Mouse (Mus musculus) midbrain, embryonic 16.5 days (tissue): ENCODE data around the gene Ola1. TPM values are rescaled to one million over a fixed set of nuclear protein-coding genes. Genes with fewer than 3 reads are reported as not detected.

Experiments used
- ATAC-seq: fragments of 200-750 bp; cut with Nextera tagmentation; 2 replicates; pipeline ENCODE4 v1.8.0; 2017; ENCODE audit warnings: moderate TSS enrichment
- H3K27ac ChIP-seq: fragments of 300-500 bp; sonication (generic); 2 replicates; pipeline ENCODE4 v1.5.1; 2014; ENCODE audit warnings: mild to moderate bottlenecking, low read length, mixed read lengths
- H3K27me3 ChIP-seq: fragments of 300-500 bp; sonication (generic); 2 replicates; pipeline ENCODE4 v1.6.1; 2014; ENCODE audit warnings: low read depth, low read length, mixed read lengths; ENCODE audit not compliant: control insufficient read depth, insufficient read depth
- H3K36me3 ChIP-seq: fragments of 300-500 bp; sonication (generic); 2 replicates; pipeline ENCODE4 v1.6.1; 2014; ENCODE audit warnings: mild to moderate bottlenecking, low read length, moderate library complexity, mixed read lengths; ENCODE audit not compliant: control insufficient read depth, insufficient read depth
- H3K4me1 ChIP-seq: fragments of 300-500 bp; sonication (generic); 2 replicates; pipeline ENCODE4 v1.6.1; 2014; ENCODE audit warnings: mild to moderate bottlenecking, low read length, mixed read lengths; ENCODE audit not compliant: control insufficient read depth, insufficient read depth
- H3K4me2 ChIP-seq: fragments of 300-500 bp; sonication (generic); 2 replicates; pipeline ENCODE4 v1.6.1; 2014; ENCODE audit warnings: mild to moderate bottlenecking, low read length, mixed read lengths
- H3K4me3 ChIP-seq: fragments of 300-500 bp; sonication (generic); 2 replicates; pipeline ENCODE4 v1.5.1; 2014; ENCODE audit warnings: low read depth, mild to moderate bottlenecking, low read length, moderate library complexity, mixed read lengths
- H3K9ac ChIP-seq: fragments of 300-500 bp; sonication (generic); 2 replicates; pipeline ENCODE4 v1.6.1; 2014; ENCODE audit warnings: low read depth, low read length, mixed read lengths
- H3K9me3 ChIP-seq: fragments of 300-500 bp; sonication (generic); replicated peaks from 2 replicates; pipeline ENCODE4 v1.6.1; 2014; ENCODE audit warnings: mild to moderate bottlenecking, low read length, mixed read lengths; ENCODE audit not compliant: control insufficient read depth, poor library complexity, severe bottlenecking
- WGBS: fragments of 180-500 bp; shearing (Covaris S2); extraction: QIAGEN DNeasy Blood & Tissue Kit; methylation state at CpG from one replicate; pipeline ENCODE4 v1.1.7; 2014; 5-methylcytosine and 5-hydroxymethylcytosine counted together
- polyA plus RNA-seq: library from polyadenylated mRNA; unstranded; fragments of >200 nt; fragmentation: Nextera tagmentation; extraction: Ambion mirVana; gene quantifications from 2 replicates; pipeline ENCODE4 v1.2.1, GENCODE M21; 2015

Gene Ola1
- polyA plus RNA-seq, 1 experiment from 2014 or later: 98.5 TPM

DNA sequence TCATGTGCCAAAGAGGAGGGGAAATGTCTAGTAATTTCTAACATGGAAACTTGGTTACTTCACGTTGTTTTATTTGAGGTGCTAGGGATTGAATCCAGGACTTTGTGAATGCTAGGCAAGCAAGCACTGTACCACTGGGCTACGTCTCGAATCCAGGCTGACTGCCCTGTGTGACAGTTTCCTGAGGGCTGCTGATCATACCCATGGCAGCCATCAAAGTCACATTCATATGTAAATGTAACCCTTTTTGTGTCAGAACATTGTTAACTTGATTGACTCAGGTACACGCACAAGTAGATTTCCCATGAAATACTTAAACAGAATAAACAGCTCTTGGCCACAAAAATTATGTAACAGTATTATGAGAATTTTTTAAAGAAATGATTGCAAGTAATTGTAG, 30.0 kb upstream of the Ola1 start:
- Histone ChIP-seq H3K4me3 (no peak overlapping the region), H3K4me2 (no peak overlapping the region), H3K27ac (no peak overlapping the region), H3K27me3 (no peaks in the 10 kb centered on the region), H3K4me1 (no peaks in the 10 kb centered on the region), H3K9me3 (peaks cover 6% of the 10 kb centered on the region; the same call in 1 of the 2 replicates), H3K36me3 (no peaks in the 10 kb centered on the region), H3K9ac (no peak overlapping the region)
- no peak for ATAC-seq
- WGBS: 40% methylated on average over 4 of the region's 4 CpGs

DNA sequence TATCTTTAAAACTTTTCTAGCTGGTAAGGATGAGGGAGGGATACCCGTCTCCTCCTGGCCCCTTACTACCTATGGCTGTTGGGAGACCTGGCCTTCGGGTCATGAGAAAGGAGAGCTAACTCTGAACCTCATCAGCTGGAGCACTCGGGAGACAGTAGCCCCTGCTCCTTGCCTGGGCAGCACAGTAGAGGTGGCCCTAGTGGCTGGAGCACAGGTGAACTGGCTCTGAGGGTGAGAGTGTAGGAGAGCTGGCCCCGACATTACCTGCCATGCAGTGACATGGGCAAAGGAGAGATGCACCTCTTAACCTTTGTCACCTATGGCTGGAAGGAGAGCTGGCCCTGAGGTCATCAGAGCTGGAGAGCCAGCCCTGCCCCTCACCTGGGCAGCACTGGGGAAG, 22.6 kb upstream of the Ola1 start:
- no peaks in the 10 kb centered on the region for H3K36me3 ChIP-seq
- WGBS: 79% methylated on average over 4 of the region's 4 CpGs
- H3K27me3 ChIP-seq: no peaks in the 10 kb centered on the region
- H3K27ac ChIP-seq: no peak overlapping the region
- H3K4me2 ChIP-seq: no peak overlapping the region
- no peak overlapping the region for H3K9ac ChIP-seq
- no peaks in the 10 kb centered on the region for H3K4me1 ChIP-seq
- ATAC-seq: no peak
- H3K9me3 ChIP-seq: no peaks in the 10 kb centered on the region
- H3K4me3 ChIP-seq: no peak overlapping the region

DNA sequence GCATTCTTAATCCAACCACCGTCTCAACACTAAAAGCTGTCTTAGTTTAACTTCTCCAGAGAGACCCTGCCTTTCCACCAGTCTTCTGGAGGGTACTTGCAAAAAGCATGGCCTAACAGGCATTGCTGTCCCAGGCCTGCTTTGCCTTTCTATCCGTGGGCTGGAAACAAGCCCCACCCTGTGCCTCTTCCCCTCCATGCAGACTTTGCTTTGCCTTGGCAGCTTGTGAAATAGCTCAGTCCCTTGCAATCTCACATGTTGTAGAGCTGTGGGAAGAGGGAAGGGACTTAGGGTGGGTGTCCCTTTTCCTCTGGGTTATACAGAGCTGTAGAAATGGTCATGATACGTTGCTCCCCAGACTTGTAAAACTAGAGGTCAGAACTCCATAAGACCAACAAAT, 12.4 kb upstream of the Ola1 start:
- no peak for ATAC-seq
- 40% methylated on average over 3 of the region's 3 CpGs for WGBS

DNA sequence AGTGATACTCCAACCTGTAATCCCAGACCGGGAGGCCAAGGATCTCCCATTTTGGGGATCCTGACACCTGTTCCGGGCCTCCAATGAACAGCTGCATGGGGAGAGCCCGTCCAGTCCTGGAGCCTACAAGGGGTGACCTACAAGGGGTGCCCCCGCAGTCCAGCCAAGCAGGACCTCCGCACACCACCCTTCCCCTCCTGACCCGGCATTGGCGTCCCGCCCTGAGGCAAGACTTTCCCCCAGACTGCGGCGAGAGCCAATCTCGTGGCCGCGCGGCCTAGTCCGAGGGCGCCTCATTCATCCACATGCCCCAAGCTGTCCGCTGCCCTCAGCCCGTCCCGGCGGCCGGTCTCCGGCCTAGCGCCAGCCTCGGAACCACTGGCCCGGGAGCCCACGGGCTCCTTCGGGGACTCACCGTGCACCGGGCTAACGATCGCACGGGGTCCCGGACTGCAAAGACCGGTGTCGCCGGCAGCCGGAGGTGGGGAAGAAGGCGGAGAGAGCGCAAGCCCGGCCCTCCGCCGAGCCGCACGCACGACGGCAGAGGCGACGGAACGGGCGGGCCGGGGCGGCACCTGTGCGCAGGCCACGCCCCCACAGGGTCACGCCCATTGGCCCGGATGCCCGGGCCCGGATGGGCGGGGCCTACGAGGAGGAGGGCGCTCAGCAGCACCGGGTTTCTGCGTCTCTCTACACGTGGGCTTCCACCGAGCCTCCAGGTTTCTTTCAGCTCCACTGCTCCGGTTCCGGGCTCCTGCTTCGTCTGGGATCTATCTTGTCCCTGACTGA, 4.7 kb downstream of the Ola1 start:
- Histone ChIP-seq H3K9me3 (no peaks in the 10 kb centered on the region), H3K36me3 (no peaks in the 10 kb centered on the region; the same call in 1 of the 2 replicates), H3K27ac (peak overlapping the region; percentile 60), H3K27me3 (no peaks in the 10 kb centered on the region), H3K4me3 (peak overlapping the region; percentile 89), H3K9ac (peak overlapping the region; percentile 89), H3K4me1 (peaks cover 11% of the 10 kb centered on the region), H3K4me2 (peak overlapping the region; percentile 81)
- WGBS: under 1% methylated on average over 56 of the region's 68 CpGs
- peak; percentile 97 for ATAC-seq

More for the DNA sequence above, 12.4 kb upstream of the Ola1 start:
- Histone ChIP-seq H3K27ac (no peak overlapping the region), H3K27me3 (no peaks in the 10 kb centered on the region), H3K4me1 (no peaks in the 10 kb centered on the region), H3K36me3 (no peaks in the 10 kb centered on the region), H3K9ac (no peak overlapping the region), H3K4me2 (no peak overlapping the region), H3K9me3 (no peaks in the 10 kb centered on the region), H3K4me3 (no peak overlapping the region)

DNA sequence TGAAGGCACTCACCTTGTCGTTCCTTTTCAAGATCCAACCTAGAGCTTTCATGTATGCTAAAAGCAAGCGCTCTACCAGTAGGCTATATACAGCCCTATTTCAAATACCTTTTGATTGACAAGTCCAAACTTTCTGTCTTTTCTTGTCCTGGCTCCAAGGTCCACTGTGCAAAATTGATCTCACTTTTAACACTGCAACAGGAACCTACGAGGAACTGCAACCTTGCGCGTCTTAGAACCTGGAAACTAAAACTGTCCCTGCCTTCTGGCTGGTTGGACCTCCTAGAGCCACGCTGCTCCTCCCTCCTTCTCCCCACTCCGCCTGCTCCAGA, 5.2 kb downstream of the Ola1 start:
- 0 out of 2 replicates have a peak, but pooled peaks have one; percentile 4 for ATAC-seq
- H3K4me1 ChIP-seq: peaks cover 11% of the 10 kb centered on the region
- H3K4me2 ChIP-seq: peak overlapping the region; percentile 81
- H3K27me3 ChIP-seq: no peaks in the 10 kb centered on the region
- H3K36me3 ChIP-seq: no peaks in the 10 kb centered on the region; the same call in 1 of the 2 replicates
- H3K4me3 ChIP-seq: peak overlapping the region; percentile 89
- WGBS: 19% methylated on average over 7 of the region's 7 CpGs
- no peaks in the 10 kb centered on the region for H3K9me3 ChIP-seq
- peak overlapping the region; percentile 89 for H3K9ac ChIP-seq
- no peak overlapping the region; the same call in 1 of the 2 replicates for H3K27ac ChIP-seq

DNA sequence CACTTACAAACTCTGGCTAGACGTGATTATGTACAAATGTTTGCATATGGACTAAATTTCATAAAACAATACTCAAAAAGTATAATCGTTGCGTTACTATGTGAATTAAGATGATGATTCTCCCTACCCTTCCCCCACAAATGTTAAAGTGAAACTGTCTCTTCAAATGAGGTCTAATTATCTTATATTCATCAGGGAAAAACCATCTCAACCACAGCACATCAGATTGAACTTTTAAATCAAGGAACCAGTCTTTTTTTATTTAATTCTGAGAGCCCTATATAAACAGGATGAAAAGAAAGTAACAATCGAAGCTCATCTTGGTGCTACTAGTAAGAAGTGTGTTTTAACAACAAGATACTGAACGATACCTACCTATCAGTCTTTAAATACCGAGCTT, 14.4 kb downstream of the Ola1 start:
- WGBS: 92% methylated on average over 6 of the region's 6 CpGs
- no peak for ATAC-seq

DNA sequence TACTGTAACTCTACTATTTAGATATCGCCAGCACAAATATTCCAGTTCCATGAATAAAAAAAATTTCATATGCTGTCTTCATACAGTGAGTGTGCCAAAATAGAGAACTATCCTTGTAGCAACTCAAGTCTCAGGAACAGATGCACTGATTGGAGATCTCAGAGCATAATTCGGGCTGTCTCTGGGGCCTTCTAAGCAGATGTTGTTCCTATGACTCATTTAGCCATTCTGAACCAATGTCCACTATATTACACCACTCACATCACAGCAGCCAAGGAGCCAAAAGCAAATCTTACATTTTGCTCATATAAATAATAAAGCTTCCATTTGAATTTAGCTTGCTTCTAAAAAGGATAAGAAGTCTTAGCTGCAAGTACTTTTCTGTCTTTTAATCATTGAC, 30.2 kb downstream of the Ola1 start:
- no peaks in the 10 kb centered on the region for H3K36me3 ChIP-seq
- no peak overlapping the region for H3K4me2 ChIP-seq
- H3K9ac ChIP-seq: no peak overlapping the region
- ATAC-seq: no peak
- H3K27me3 ChIP-seq: no peaks in the 10 kb centered on the region
- H3K4me3 ChIP-seq: no peak overlapping the region
- H3K27ac ChIP-seq: no peak overlapping the region
- no peaks in the 10 kb centered on the region for H3K4me1 ChIP-seq
- WGBS: 95% methylated on average over 2 of the region's 2 CpGs
- no peaks in the 10 kb centered on the region for H3K9me3 ChIP-seq

More for the DNA sequence above, 14.4 kb downstream of the Ola1 start:
- Histone ChIP-seq H3K27me3 (no peaks in the 10 kb centered on the region), H3K4me3 (no peak overlapping the region), H3K4me2 (no peak overlapping the region), H3K27ac (no peak overlapping the region), H3K9me3 (no peaks in the 10 kb centered on the region), H3K36me3 (0 out of 2 replicates have a peak, but pooled peaks cover 2% of the 10 kb centered on the region), H3K4me1 (no peaks in the 10 kb centered on the region), H3K9ac (no peak overlapping the region)

DNA sequence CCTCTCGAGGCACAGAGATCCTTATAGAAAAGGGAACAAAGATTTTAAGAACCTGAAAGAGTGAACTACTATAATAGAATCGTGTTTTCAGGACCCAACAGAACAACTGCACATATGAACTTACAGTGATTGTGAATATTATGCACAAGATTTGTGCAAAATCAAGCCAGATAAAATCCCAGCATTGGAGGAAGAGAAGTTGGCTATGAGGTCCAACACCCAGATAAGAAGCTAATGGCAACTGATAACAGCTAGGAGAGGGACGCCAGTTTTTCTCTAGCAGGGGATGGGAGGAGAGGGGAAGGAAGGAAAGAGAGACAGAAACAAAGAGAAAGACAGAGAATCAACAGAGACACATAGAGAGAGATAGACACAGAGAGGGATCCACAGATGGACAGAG, 33.5 kb downstream of the Ola1 start:
- H3K4me1 ChIP-seq: 0 out of 2 replicates have a peak, but pooled peaks cover under 1% of the 10 kb centered on the region
- ATAC-seq: no peak
- H3K9ac ChIP-seq: no peak overlapping the region
- H3K36me3 ChIP-seq: no peaks in the 10 kb centered on the region
- no peak overlapping the region for H3K4me3 ChIP-seq
- no peak overlapping the region for H3K4me2 ChIP-seq
- no peaks in the 10 kb centered on the region for H3K27me3 ChIP-seq
- no peak overlapping the region for H3K27ac ChIP-seq
- 85% methylated on average over 3 of the region's 3 CpGs for WGBS
- no peaks in the 10 kb centered on the region for H3K9me3 ChIP-seq

DNA sequence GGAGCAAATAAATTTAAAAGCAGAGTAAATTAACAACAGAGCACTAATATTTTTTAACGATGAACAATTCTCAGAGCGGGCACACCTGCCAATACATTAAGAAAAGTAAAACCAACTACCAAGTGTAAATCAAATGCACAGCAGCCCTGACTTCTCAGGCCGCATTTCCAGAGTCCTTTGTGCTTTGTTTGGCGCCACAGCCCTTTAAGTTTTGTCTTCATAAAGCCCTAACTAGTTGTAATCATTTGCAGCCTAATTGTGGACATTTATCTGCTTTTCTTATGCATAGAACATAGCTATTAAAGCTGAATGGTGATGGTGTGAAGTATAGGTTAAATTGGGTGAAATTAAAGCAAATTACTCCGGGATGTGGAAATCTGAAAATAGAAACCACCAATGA, 49.2 kb downstream of the Ola1 start:
- no peaks in the 10 kb centered on the region for H3K36me3 ChIP-seq
- no peaks in the 10 kb centered on the region for H3K27me3 ChIP-seq
- no peak overlapping the region for H3K4me3 ChIP-seq
- H3K9me3 ChIP-seq: no peaks in the 10 kb centered on the region
- 69% methylated on average over 5 of the region's 5 CpGs for WGBS
- no peaks in the 10 kb centered on the region for H3K4me1 ChIP-seq
- H3K9ac ChIP-seq: no peak overlapping the region
- ATAC-seq: no peak
- H3K4me2 ChIP-seq: no peak overlapping the region
- H3K27ac ChIP-seq: no peak overlapping the region
